Mouse (Mus musculus) hematopoietic stem cell, adult 5-6 weeks (primary cell): ENCODE results near the gene Cct5. TPM values are rescaled to one million over a fixed set of nuclear protein-coding genes. Genes with fewer than 3 reads are reported as not detected.

ENCODE experiments used
- ATAC-seq, 2 experiments: fragments of 125-278 bp in 1 of 2; replicated peaks in 1 of 2; 2 replicates each; pipeline ENCODE4 v1.8.0; 2016 to 2017; ENCODE audit warnings: inconsistent platforms in 2 of 2, mild to moderate bottlenecking in 2 of 2, moderate number of reproducible peaks in 2 of 2, low read depth in 1 of 2, moderate TSS enrichment in 1 of 2; ENCODE audit not compliant: low FRiP score in 2 of 2, poor library complexity in 2 of 2, severe bottlenecking in 2 of 2, insufficient read depth in 1 of 2, low TSS enrichment in 1 of 2
- total RNA-seq: library from RNA; stranded (forward); fragments of 172-1452, 232-1000 nt; gene quantifications from 2 replicates; pipeline ENCODE4 v1.2.3, GENCODE M21; 2017

Cct5 gene
- total RNA-seq, 1 experiment from 2014 or later, result 486 TPM

GRCm38 (mm10) chr15:31573692-31574091, 27.9 kb downstream of the Cct5 start:
- ATAC-seq, result no peak

- ATAC-seq, result no peak
Observed at GRCm38 (mm10) chr15:31573287-31573686, 28.3 kb downstream of the Cct5 start.

- peak; percentile 40 to 76; a peak in 3 of 4 replicates for ATAC-seq
Observed at GRCm38 (mm10) chr15:31571906-31572722, 29.5 kb downstream of the Cct5 start.

GRCm38 (mm10) chr15:31570959-31571358, 30.6 kb downstream of the Cct5 start:
- ATAC-seq, result 0 out of 4 replicates have a peak, but pooled peaks of 1 of the 2 experiments have one; percentile 43

- no peak for ATAC-seq
Observed at GRCm38 (mm10) chr15:31569325-31570022, 32.1 kb downstream of the Cct5 start.

- no peak for ATAC-seq
Observed at GRCm38 (mm10) chr15:31568581-31568996, 33.0 kb downstream of the Cct5 start.

- ATAC-seq, result no peak
Observed at GRCm38 (mm10) chr15:31567431-31567830, 34.2 kb downstream of the Cct5 start.

- no peak for ATAC-seq
Observed at GRCm38 (mm10) chr15:31565786-31566185, 35.8 kb downstream of the Cct5 start.

GRCm38 (mm10) chr15:31565184-31565583, 36.4 kb downstream of the Cct5 start, which contains the start of gene Cmbl:
Gene Cmbl (plus strand): TSS chr15:31565389.
- ATAC-seq, result no peak

GRCm38 (mm10) chr15:31563577-31564546, 37.7 kb downstream of the Cct5 start:
- ATAC-seq, result peak in 1 of 2 experiments; percentile 53; a peak in 2 of 4 replicates

- no peak for ATAC-seq
Observed at GRCm38 (mm10) chr15:31562847-31563246, 38.8 kb downstream of the Cct5 start.

- ATAC-seq, result no peak
Observed at GRCm38 (mm10) chr15:31561976-31562375, 39.6 kb downstream of the Cct5 start.

GRCm38 (mm10) chr15:31561390-31561789, 40.2 kb downstream of the Cct5 start:
- ATAC-seq, result no peak

- peak; percentile 51 to 59; a peak in 3 of 4 replicates for ATAC-seq
Observed at GRCm38 (mm10) chr15:31554855-31555254, 46.7 kb downstream of the Cct5 start.

- ATAC-seq, result no peak
Observed at GRCm38 (mm10) chr15:31550381-31550780, 51.2 kb downstream of the Cct5 start.

GRCm38 (mm10) chr15:31547421-31547820, 54.2 kb downstream of the Cct5 start:
- no peak for ATAC-seq

GRCm38 (mm10) chr15:31546291-31546690, 55.3 kb downstream of the Cct5 start:
- ATAC-seq, result no peak
